Mouse (Mus musculus) layer of hippocampus, postnatal 14 days (tissue): ENCODE data around the gene Zfp106. TPM values are rescaled to one million over a fixed set of nuclear protein-coding genes. Genes with fewer than 3 reads are reported as not detected.

Source experiments
- DNase-seq, 2 experiments: peaks; one replicate each; pipeline ENCODE4 v3.0.0; 2021 to 2022; ENCODE audit warnings: low spot score in 2 of 2, mixed read lengths in 1 of 2
- total RNA-seq, 2 experiments: library from RNA; stranded (reverse); gene quantifications; 2 replicates each; pipeline ENCODE4 v1.2.3; 2021

Zfp106 gene
- total RNA-seq, 2 experiments from 2014 or later: 104 to 113 TPM

DNA sequence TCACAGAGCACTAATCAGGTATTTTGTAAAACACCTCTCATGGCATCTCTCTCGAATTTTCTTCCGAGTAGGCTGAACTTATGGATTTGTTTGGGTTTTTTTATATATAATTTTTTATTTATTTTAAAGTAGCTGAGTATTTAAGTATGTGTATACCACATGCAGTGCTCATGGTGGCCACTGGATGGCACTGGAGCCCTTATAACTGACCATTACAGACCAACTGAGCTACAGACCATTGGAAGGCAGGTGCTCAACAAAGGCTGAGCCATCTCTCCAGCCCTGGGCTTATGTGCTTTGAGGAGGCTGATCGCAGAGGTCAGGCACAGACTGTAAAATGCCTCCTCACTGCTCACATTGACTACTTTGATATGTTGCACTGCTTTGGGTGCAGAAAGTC is 85.0 kb downstream of the Zfp106 start:
- DNase-seq: peak; percentile 59 to 64

DNA sequence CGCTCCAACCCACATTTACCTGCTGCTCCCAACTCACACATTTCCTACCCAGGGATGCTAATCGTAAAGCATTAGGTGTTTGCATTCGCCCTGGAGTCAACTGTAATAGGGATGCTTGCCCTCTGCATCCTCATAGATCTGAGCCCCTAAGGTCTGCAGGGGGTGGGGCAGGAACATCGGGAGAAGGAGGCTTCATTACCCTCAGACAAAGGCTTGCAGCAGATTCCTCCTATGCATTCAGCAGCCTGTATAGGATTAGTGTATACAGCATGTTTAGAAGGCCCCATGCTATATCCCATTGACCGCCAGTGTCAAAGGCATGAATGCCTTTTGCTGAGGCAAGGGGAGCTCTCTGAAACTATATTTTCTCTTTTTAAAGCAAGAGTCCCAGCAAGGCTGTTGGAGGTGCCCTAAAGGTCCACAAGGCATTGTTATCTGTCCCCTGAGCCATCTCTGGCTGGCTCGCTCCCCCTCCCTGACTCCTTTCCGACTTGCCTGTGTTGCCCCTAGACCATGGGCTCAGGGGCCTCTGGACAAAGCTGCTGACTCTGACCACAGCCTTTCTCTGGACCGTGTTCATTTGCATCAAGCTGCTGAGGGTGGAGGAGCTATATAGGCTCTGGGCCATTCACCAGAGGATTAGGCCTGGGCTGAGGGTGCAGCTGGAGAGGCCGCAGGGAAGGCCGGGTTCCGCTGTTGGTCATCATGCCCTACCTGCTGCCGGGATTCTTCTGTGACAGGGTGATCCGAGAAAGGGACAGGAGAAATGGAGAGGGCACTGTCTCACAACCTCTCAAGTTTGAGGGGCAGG is 87.2 kb downstream of the Zfp106 start:
- DNase-seq: no peak

DNA sequence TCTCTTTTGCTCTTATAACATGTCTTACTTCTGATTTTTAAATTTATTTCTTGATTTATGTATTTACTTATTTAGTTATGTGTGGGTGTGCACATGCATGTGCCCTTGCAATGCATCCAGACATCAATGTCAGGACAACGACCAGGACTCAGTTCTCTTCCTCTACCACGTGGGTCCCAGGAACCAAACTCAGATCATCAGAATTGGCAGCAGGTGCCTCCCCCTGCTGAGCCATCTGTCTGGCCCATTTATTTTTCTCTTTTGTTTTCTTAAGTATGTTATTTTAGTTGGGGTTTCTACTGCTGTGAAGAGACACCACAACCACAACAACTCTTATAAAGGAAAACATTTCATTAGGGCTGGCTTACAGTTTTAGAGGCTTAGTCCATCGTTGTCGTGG is 92.8 kb downstream of the Zfp106 start:
- no peak for DNase-seq

DNA sequence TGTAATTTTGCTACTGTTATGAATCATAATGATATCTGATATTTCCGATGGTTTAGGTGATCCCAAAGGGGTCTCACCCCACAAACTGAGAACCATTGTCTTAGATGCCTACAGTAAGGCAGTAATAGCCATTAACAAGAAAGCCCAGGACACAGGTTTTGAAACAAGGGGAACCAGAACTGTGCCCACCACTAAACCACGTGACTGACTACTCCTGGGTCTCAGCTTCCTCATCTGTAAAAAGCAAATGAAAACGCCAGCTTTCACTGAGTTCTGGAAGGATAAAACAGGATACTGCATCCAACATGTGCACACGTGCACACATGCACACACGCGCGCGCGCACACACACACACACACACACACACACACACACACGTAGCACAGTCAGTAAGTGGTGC is 93.9 kb downstream of the Zfp106 start:
- DNase-seq: no peak

DNA sequence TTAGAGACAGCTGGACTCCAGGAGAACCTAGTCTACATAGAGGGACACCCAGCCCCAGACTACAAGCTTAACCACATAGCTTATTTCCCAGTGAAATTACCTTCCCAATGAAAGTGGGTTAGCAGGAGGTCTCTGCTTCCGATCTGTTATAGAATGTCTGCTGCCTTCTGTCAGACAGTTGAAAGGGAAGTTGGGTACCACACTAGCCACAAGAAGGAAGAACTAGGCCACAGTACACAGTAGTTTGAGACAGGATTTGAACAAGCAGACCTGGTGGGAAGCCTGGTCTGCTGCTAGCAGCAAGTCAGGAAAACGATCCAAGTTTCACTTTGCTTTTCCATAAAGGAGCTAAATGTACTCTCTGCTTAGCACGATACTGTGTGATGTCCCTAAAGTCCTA is 94.4 kb downstream of the Zfp106 start:
- DNase-seq: no peak

DNA sequence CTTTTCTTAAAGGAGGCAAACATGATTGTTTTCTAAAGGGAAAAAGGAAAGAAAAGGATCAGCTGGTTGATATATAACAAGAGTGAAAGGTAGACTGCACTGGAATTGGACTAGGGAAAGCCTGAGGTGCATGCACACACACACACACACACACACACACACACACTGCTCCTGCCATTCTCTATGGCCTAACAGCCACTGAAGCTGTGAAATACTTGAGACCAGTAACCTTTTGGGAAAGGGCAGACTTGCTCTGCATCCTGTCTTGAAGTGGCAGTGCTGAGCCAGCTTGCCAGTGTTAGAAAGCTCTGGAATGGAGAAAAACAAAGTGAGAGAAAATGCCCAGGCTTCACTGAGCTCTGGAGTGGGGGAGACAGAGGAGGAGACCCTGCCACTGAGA is 95.6 kb downstream of the Zfp106 start:
- no peak for DNase-seq

DNA sequence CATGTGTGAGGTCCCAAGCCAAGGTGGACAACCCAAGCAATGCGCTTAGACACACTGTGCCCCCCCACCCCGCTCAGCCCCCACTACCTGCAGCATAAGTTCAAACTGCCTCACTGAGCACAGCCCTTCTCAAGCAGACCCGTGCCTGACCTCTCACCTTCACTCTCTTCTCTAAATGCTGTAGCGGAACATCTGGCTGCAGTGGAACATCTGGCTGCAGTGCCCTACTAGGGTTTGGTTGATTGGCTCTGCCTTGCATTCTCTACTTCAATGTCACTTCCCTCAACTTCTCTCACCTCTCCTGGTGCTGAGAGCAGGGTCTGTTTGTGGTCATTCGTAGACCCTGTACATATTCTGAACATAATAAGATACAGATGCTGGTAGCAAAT is 98.3 kb downstream of the Zfp106 start:
- no peak for DNase-seq

DNA sequence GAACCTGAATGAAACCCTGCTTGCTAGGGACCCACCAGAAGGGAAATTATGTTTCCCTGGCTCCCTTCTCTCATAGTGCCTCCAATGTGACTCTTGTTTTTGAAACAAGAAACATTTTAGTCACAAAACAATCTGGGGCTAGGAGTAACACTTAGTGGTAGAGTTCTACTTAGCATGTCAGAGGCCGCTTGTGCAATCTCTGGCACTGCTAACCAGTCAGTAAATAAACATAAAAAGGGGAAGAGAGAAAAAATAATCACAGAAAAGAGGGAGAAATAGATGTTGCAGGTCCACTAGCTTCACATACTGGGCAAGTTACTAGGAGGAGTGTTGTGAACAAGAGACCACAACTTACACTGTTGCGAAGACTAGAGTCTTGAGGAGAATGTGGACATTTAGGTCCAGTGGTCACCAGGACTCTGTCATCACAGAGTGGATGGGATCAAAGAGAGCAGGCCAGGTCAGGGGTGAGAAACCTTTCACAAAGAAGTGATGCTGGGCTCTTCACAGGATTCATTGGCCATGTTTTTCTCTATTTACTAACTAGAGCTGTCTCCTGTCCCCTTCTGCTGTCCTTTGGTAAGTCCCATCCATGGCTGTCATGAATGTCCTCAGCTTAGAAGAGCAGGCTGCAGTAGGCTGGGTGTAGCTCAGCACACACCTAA is 98.8 kb downstream of the Zfp106 start:
- peak in 1 of 2 experiments; percentile 18 for DNase-seq

DNA sequence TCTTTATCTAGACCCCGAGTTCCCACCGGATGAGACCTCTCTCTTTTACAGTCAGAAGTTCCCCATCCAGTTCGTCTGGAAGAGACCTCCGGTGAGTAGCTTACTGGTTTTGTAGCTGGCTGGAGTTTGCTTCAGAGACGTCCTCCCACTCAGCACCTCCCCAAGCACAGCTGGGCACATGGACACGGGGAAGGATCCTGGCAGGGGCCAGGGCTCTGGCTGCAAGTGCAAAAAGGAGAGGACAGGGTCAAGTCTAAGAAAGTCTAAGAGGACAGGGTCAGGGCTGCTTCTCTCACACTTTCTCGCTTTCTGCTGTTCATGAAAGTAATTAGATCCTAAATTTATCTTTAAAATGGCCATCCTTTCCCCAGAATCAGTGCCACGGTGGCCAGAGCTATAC is 99.6 kb downstream of the Zfp106 start:
- DNase-seq: no peak

DNA sequence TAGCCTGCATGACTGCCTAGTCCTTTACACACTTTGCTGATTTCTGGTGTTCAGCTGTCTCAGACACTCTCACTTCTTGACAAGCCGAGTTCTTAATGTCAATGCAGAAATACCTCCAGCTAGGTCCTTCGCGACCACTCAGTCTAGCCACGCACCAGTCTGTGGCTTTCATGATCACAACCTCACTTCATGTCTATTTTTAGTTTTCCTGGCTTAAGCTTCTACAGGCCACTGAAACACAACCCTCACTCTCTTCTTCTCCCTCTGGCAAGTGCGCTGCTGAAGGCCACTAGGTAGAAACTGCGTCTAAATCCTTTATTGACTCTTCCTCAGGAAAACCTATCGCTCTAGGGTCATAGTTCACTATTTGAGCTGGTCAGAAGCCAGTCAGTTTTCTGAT is 100.3 kb downstream of the Zfp106 start:
- DNase-seq: no peak

DNA sequence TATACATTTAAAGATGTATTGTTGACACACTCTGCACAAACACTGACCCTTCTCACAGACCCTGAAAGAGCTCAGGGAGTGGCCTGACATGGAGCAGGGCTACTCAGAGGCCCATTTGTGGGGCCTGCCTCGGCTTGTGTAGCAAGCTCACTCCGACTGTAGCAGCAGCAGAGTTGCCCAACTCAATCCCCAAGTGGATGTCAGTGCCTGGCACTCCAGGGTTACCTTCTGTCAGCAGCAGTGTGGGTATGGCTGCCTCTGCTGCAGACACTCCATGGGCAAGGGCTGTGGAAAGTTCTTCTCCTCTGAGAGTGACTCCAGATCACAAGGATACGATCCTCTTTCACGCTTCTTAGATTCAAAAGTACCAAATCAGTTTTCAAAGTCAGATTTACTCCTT is 103.4 kb downstream of the Zfp106 start:
- DNase-seq: no peak

Other genes starting within 250 kb of the Zfp106 start
- gene Pla2g4f, start 249.7 kb downstream of the Zfp106 start, total RNA-seq: under 1 TPM in 1 of 2 experiments, not detected in 1; 0.17 TPM
- gene Vps39, start 210.7 kb downstream of the Zfp106 start, total RNA-seq: 10 to 100 TPM; 59.3 to 66.2 TPM
- 10 to 100 TPM; 11.4 to 12.1 TPM for gene Ganc, start 159.9 kb downstream of the Zfp106 start, total RNA-seq
- 10 to 100 TPM; 34.3 to 37.2 TPM for gene Tmem87a, start 159.7 kb downstream of the Zfp106 start, total RNA-seq
- gene Capn3, start 107.8 kb downstream of the Zfp106 start, total RNA-seq: 10 to 100 TPM in 1 of 2 experiments, 1 to 10 TPM in 1; 6.7 to 10.2 TPM
- 10 to 100 TPM; 21.4 to 21.5 TPM for gene Snap23, start 3.8 kb upstream of the Zfp106 start, total RNA-seq
- gene Haus2, start 45.5 kb upstream of the Zfp106 start, total RNA-seq: 10 to 100 TPM; 14.1 to 17.1 TPM
- 10 to 100 TPM; 26.0 to 31.6 TPM for gene Lrrc57, start 45.7 kb upstream of the Zfp106 start, total RNA-seq
- 10 to 100 TPM; 10.4 to 11.0 TPM for gene Stard9, start 65.3 kb upstream of the Zfp106 start, total RNA-seq